Mouse (Mus musculus): Measurements from ENCODE around the gene Zbtb34. TPM values are rescaled to one million over a fixed set of nuclear protein-coding genes. Genes with fewer than 3 reads are reported as not detected.

Gene Zbtb34
- polyA plus RNA-seq, 1 experiment from 2014 or later = 7.6 TPM

- Histone ChIP-seq H3K36me3 (ENCODE audit: control insufficient read depth, insufficient read depth, low read length) (no peaks in the 10 kb centered on the region), H3K9ac (ENCODE audit: low read depth, low read length) (peak overlapping the region; percentile 40), H3K4me3 (ENCODE audit: low read depth, low read length) (peak overlapping the region; percentile 6; the same call in 1 of the 2 replicates), H3K27ac (ENCODE audit: low read length) (no peak overlapping the region), H3K27me3 (ENCODE audit: control insufficient read depth, insufficient read depth, low read depth, low read length) (no peaks in the 10 kb centered on the region), H3K4me2 (ENCODE audit: low read length) (peak overlapping the region; percentile 65), H3K9me3 (replicated peaks; ENCODE audit: control insufficient read depth, low read length, poor library complexity, severe bottlenecking) (no peaks in the 10 kb centered on the region), H3K4me1 (ENCODE audit: control insufficient read depth, insufficient read depth, low read length) (peaks cover 19% of the 10 kb centered on the region)
- ATAC-seq = no peak
- 53% methylated on average over 6 of the region's 6 CpGs for WGBS
Measured at GRCm38 (mm10) chr2:33429339-33429738, 1.8 kb downstream of the Zbtb34 start.

GRCm38 (mm10) chr2:33426640-33427398 is 4.3 kb downstream of the Zbtb34 start:
- Histone ChIP-seq H3K4me2 (ENCODE audit: low read length) (no peak overlapping the region), H3K9me3 (replicated peaks; ENCODE audit: control insufficient read depth, low read length, poor library complexity, severe bottlenecking) (no peaks in the 10 kb centered on the region), H3K4me1 (ENCODE audit: control insufficient read depth, insufficient read depth, low read length) (peaks cover 19% of the 10 kb centered on the region), H3K9ac (ENCODE audit: low read depth, low read length) (no peak overlapping the region), H3K36me3 (ENCODE audit: control insufficient read depth, insufficient read depth, low read length) (no peaks in the 10 kb centered on the region), H3K4me3 (ENCODE audit: low read depth, low read length) (no peak overlapping the region), H3K27me3 (ENCODE audit: control insufficient read depth, insufficient read depth, low read depth, low read length) (no peaks in the 10 kb centered on the region), H3K27ac (ENCODE audit: low read length) (no peak overlapping the region)
- ATAC-seq = no peak
- WGBS = 65% methylated on average over 10 of the region's 10 CpGs

- H3K9me3 ChIP-seq (replicated peaks; ENCODE audit: control insufficient read depth, low read length, poor library complexity, severe bottlenecking) = no peaks in the 10 kb centered on the region
- WGBS = 92% methylated on average over 4 of the region's 4 CpGs
- no peak for ATAC-seq
Measured at GRCm38 (mm10) chr2:33417454-33417853, 13.7 kb downstream of the Zbtb34 start.

GRCm38 (mm10) chr2:33414019-33414418 is 17.1 kb downstream of the Zbtb34 start:
- no peaks in the 10 kb centered on the region for H3K27me3 ChIP-seq (ENCODE audit: control insufficient read depth, insufficient read depth, low read depth, low read length)
- no peak overlapping the region for H3K4me3 ChIP-seq (ENCODE audit: low read depth, low read length)
- H3K27ac ChIP-seq (ENCODE audit: low read length) = no peak overlapping the region
- H3K9me3 ChIP-seq (replicated peaks; ENCODE audit: control insufficient read depth, low read length, poor library complexity, severe bottlenecking) = no peaks in the 10 kb centered on the region
- H3K4me1 ChIP-seq (ENCODE audit: control insufficient read depth, insufficient read depth, low read length) = no peaks in the 10 kb centered on the region
- H3K9ac ChIP-seq (ENCODE audit: low read depth, low read length) = no peak overlapping the region
- 96% methylated on average over 13 of the region's 13 CpGs for WGBS
- ATAC-seq = no peak
- H3K36me3 ChIP-seq (ENCODE audit: control insufficient read depth, insufficient read depth, low read length) = peaks cover 10% of the 10 kb centered on the region
- no peak overlapping the region for H3K4me2 ChIP-seq (ENCODE audit: low read length)

More at GRCm38 (mm10) chr2:33417454-33417853, 13.7 kb downstream of the Zbtb34 start:
- Histone ChIP-seq H3K4me3 (ENCODE audit: low read depth, low read length) (no peak overlapping the region), H3K27ac (ENCODE audit: low read length) (no peak overlapping the region), H3K27me3 (ENCODE audit: control insufficient read depth, insufficient read depth, low read depth, low read length) (no peaks in the 10 kb centered on the region), H3K36me3 (ENCODE audit: control insufficient read depth, insufficient read depth, low read length) (0 out of 2 replicates have a peak, but pooled peaks cover 2% of the 10 kb centered on the region), H3K4me1 (ENCODE audit: control insufficient read depth, insufficient read depth, low read length) (no peaks in the 10 kb centered on the region), H3K9ac (ENCODE audit: low read depth, low read length) (no peak overlapping the region), H3K4me2 (ENCODE audit: low read length) (no peak overlapping the region)

GRCm38 (mm10) chr2:33412111-33412510 is 19.0 kb downstream of the Zbtb34 start:
- Histone ChIP-seq H3K27ac (ENCODE audit: low read length) (no peak overlapping the region), H3K4me1 (ENCODE audit: control insufficient read depth, insufficient read depth, low read length) (no peaks in the 10 kb centered on the region), H3K27me3 (ENCODE audit: control insufficient read depth, insufficient read depth, low read depth, low read length) (no peaks in the 10 kb centered on the region), H3K4me2 (ENCODE audit: low read length) (no peak overlapping the region), H3K9me3 (replicated peaks; ENCODE audit: control insufficient read depth, low read length, poor library complexity, severe bottlenecking) (no peaks in the 10 kb centered on the region), H3K36me3 (ENCODE audit: control insufficient read depth, insufficient read depth, low read length) (peaks cover 10% of the 10 kb centered on the region), H3K9ac (ENCODE audit: low read depth, low read length) (no peak overlapping the region), H3K4me3 (ENCODE audit: low read depth, low read length) (no peak overlapping the region)
- ATAC-seq = no peak
- WGBS = 79% methylated on average over 14 of the region's 14 CpGs

- H3K9ac ChIP-seq (ENCODE audit: low read depth, low read length) = no peak overlapping the region
- no peak overlapping the region for H3K4me2 ChIP-seq (ENCODE audit: low read length)
- no peaks in the 10 kb centered on the region for H3K36me3 ChIP-seq (ENCODE audit: control insufficient read depth, insufficient read depth, low read length)
- H3K4me3 ChIP-seq (ENCODE audit: low read depth, low read length) = no peak overlapping the region
- H3K4me1 ChIP-seq (ENCODE audit: control insufficient read depth, insufficient read depth, low read length) = no peaks in the 10 kb centered on the region
- H3K27ac ChIP-seq (ENCODE audit: low read length) = no peak overlapping the region
- no peaks in the 10 kb centered on the region for H3K27me3 ChIP-seq (ENCODE audit: control insufficient read depth, insufficient read depth, low read depth, low read length)
- no peaks in the 10 kb centered on the region for H3K9me3 ChIP-seq (replicated peaks; ENCODE audit: control insufficient read depth, low read length, poor library complexity, severe bottlenecking)
- WGBS = 85% methylated on average over 4 of the region's 4 CpGs
- no peak for ATAC-seq
Measured at GRCm38 (mm10) chr2:33403511-33404003, 27.6 kb downstream of the Zbtb34 start.

- no peak overlapping the region for H3K4me2 ChIP-seq (ENCODE audit: low read length)
- H3K9ac ChIP-seq (ENCODE audit: low read depth, low read length) = no peak overlapping the region
- no peaks in the 10 kb centered on the region for H3K36me3 ChIP-seq (ENCODE audit: control insufficient read depth, insufficient read depth, low read length)
- no peak overlapping the region for H3K27ac ChIP-seq (ENCODE audit: low read length)
- H3K4me3 ChIP-seq (ENCODE audit: low read depth, low read length) = no peak overlapping the region
- no peak for ATAC-seq
- H3K4me1 ChIP-seq (ENCODE audit: control insufficient read depth, insufficient read depth, low read length) = no peaks in the 10 kb centered on the region
- 74% methylated on average over 5 of the region's 5 CpGs for WGBS
- H3K9me3 ChIP-seq (replicated peaks; ENCODE audit: control insufficient read depth, low read length, poor library complexity, severe bottlenecking) = no peaks in the 10 kb centered on the region
- no peaks in the 10 kb centered on the region for H3K27me3 ChIP-seq (ENCODE audit: control insufficient read depth, insufficient read depth, low read depth, low read length)
Measured at GRCm38 (mm10) chr2:33402638-33403037, 28.5 kb downstream of the Zbtb34 start.

GRCm38 (mm10) chr2:33402236-33402635 is 28.9 kb downstream of the Zbtb34 start:
- ATAC-seq = no peak

GRCm38 (mm10) chr2:33401217-33401616 is 29.9 kb downstream of the Zbtb34 start:
- Histone ChIP-seq H3K4me3 (ENCODE audit: low read depth, low read length) (no peak overlapping the region), H3K4me2 (ENCODE audit: low read length) (no peak overlapping the region), H3K4me1 (ENCODE audit: control insufficient read depth, insufficient read depth, low read length) (no peaks in the 10 kb centered on the region), H3K9me3 (replicated peaks; ENCODE audit: control insufficient read depth, low read length, poor library complexity, severe bottlenecking) (no peaks in the 10 kb centered on the region), H3K9ac (ENCODE audit: low read depth, low read length) (no peak overlapping the region), H3K27ac (ENCODE audit: low read length) (no peak overlapping the region), H3K36me3 (ENCODE audit: control insufficient read depth, insufficient read depth, low read length) (no peaks in the 10 kb centered on the region), H3K27me3 (ENCODE audit: control insufficient read depth, insufficient read depth, low read depth, low read length) (no peaks in the 10 kb centered on the region)
- ATAC-seq = no peak
- whole genome bisulfite sequencing = 37% methylated on average over 3 of the region's 3 CpGs

More at GRCm38 (mm10) chr2:33402236-33402635, 28.9 kb downstream of the Zbtb34 start:
- no peaks in the 10 kb centered on the region for H3K36me3 ChIP-seq (ENCODE audit: control insufficient read depth, insufficient read depth, low read length)
- H3K27ac ChIP-seq (ENCODE audit: low read length) = no peak overlapping the region
- no peaks in the 10 kb centered on the region for H3K9me3 ChIP-seq (replicated peaks; ENCODE audit: control insufficient read depth, low read length, poor library complexity, severe bottlenecking)
- H3K4me1 ChIP-seq (ENCODE audit: control insufficient read depth, insufficient read depth, low read length) = no peaks in the 10 kb centered on the region
- WGBS = 35% methylated on average over 7 of the region's 7 CpGs
- no peak overlapping the region for H3K4me2 ChIP-seq (ENCODE audit: low read length)
- no peak overlapping the region for H3K9ac ChIP-seq (ENCODE audit: low read depth, low read length)
- H3K4me3 ChIP-seq (ENCODE audit: low read depth, low read length) = no peak overlapping the region
- no peaks in the 10 kb centered on the region for H3K27me3 ChIP-seq (ENCODE audit: control insufficient read depth, insufficient read depth, low read depth, low read length)

Data from midbrain, embryonic 16.5 days (tissue).